Mouse (Mus musculus): ENCODE measurements around the gene Hist2h2bb.
"Not testable (repeated sequence)": the region's sequence is repeated elsewhere in the genome, so short reads cannot be mapped to it uniquely, and the experiment has no call there.

Hist2h2bb gene

GRCm38 (mm10) chr3:96269511-96270474 lies at the start of gene Hist2h2bb:
TSS of gene Hist2h2bb (plus strand) at chr3:96269752.
- peak; percentile 98 for DNase-seq (ENCODE audit: low read depth, low spot score)

GRCm38 (mm10) chr3:96220131-96220764 lies 49.3 kb upstream of the Hist2h2bb start:
- DNase-seq (ENCODE audit: low read depth, low spot score) = peak; percentile 75

- DNase-seq (ENCODE audit: low read depth, low spot score) = peak; percentile 91
These were observed 48.5 kb upstream of the Hist2h2bb start, which contains the start of the genes Hist2h2ac and Hist2h2be for GRCm38 (mm10) chr3:96220765-96221639. TSS of gene Hist2h2ac (minus strand) at chr3:96220880. TSS of gene Hist2h2be (plus strand) at chr3:96221119.

GRCm38 (mm10) chr3:96221640-96222038 lies 47.9 kb upstream of the Hist2h2bb start:
- DNase-seq (ENCODE audit: low read depth, low spot score) = no peak

- DNase-seq (ENCODE audit: low read depth, low spot score) = no peak
These were observed 46.8 kb upstream of the Hist2h2bb start for GRCm38 (mm10) chr3:96222774-96223173.

GRCm38 (mm10) chr3:96225421-96225820 lies 44.1 kb upstream of the Hist2h2bb start:
- no peak for DNase-seq (ENCODE audit: low read depth, low spot score)

- DNase-seq (ENCODE audit: low read depth, low spot score) = peak; percentile 19
These were observed 42.6 kb upstream of the Hist2h2bb start for GRCm38 (mm10) chr3:96226695-96227648.

- no peak for DNase-seq (ENCODE audit: low read depth, low spot score)
These were observed 40.7 kb upstream of the Hist2h2bb start for GRCm38 (mm10) chr3:96228828-96229227.

- no peak for DNase-seq (ENCODE audit: low read depth, low spot score)
These were observed 39.1 kb upstream of the Hist2h2bb start for GRCm38 (mm10) chr3:96230404-96230803.

GRCm38 (mm10) chr3:96230910-96231757 lies 38.4 kb upstream of the Hist2h2bb start:
- DNase-seq (ENCODE audit: low read depth, low spot score) = no peak

GRCm38 (mm10) chr3:96231758-96232120 lies 37.8 kb upstream of the Hist2h2bb start:
- no peak for DNase-seq (ENCODE audit: low read depth, low spot score)

- no peak for DNase-seq (ENCODE audit: low read depth, low spot score)
These were observed 34.6 kb upstream of the Hist2h2bb start for GRCm38 (mm10) chr3:96234914-96235313.

- no peak for DNase-seq (ENCODE audit: low read depth, low spot score)
These were observed 33.7 kb upstream of the Hist2h2bb start for GRCm38 (mm10) chr3:96235836-96236235.

GRCm38 (mm10) chr3:96236834-96237334 lies 32.7 kb upstream of the Hist2h2bb start:
- DNase-seq (ENCODE audit: low read depth, low spot score) = peak; percentile 39

GRCm38 (mm10) chr3:96237335-96237903 lies 32.1 kb upstream of the Hist2h2bb start:
- peak; percentile 57 for DNase-seq (ENCODE audit: low read depth, low spot score)

GRCm38 (mm10) chr3:96237904-96238511 lies 31.5 kb upstream of the Hist2h2bb start:
- DNase-seq (ENCODE audit: low read depth, low spot score) = peak; percentile 62

GRCm38 (mm10) chr3:96238954-96239793 lies 30.4 kb upstream of the Hist2h2bb start, which contains the start of gene Hist2h3c2:
TSS of gene Hist2h3c2 (minus strand) at chr3:96239127.
- DNase-seq (ENCODE audit: low read depth, low spot score) = not testable (repeated sequence)
